Mouse (Mus musculus): ENCODE data around the gene Aif1.

Aif1 gene

DNA sequence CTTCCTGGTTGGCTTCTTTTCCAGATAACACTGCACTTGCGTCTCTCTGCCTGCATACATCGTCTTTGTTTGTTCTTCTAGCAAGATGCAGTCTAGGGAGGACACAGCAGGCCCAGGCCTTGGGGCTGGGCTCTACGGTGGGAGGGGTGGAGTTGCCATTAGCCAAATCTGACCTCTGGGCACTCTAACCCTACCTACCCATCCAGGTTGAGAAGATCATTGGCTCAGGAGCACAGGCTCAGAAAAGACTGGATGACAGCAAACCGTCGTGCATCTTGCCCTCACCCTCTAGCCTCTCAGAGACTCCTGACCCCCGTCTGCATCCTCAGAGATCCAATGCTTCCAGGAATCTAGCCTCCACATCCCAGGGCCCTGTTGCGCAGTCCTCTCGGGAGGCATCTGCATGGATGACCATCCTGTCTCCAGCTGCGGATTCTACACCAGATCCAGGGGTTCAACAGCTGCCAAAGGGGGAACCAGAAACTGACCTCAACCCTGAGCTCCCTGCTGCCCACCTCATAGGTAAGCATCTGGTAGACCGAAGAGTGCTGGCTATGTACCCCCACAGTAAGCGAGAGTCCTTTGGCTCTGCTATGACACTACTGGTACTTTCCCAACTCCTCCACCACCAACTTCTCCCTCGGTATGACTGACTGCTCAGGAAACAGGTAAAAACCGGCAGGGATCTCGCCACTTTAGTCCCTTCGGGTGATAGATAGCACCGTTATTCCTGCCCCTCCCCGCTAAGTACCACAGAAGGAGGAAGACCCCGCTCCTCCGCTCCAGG, 19.2 kb upstream of the Aif1 start:
- DNase-seq (ENCODE audit: low read depth, low spot score): no peak

DNA sequence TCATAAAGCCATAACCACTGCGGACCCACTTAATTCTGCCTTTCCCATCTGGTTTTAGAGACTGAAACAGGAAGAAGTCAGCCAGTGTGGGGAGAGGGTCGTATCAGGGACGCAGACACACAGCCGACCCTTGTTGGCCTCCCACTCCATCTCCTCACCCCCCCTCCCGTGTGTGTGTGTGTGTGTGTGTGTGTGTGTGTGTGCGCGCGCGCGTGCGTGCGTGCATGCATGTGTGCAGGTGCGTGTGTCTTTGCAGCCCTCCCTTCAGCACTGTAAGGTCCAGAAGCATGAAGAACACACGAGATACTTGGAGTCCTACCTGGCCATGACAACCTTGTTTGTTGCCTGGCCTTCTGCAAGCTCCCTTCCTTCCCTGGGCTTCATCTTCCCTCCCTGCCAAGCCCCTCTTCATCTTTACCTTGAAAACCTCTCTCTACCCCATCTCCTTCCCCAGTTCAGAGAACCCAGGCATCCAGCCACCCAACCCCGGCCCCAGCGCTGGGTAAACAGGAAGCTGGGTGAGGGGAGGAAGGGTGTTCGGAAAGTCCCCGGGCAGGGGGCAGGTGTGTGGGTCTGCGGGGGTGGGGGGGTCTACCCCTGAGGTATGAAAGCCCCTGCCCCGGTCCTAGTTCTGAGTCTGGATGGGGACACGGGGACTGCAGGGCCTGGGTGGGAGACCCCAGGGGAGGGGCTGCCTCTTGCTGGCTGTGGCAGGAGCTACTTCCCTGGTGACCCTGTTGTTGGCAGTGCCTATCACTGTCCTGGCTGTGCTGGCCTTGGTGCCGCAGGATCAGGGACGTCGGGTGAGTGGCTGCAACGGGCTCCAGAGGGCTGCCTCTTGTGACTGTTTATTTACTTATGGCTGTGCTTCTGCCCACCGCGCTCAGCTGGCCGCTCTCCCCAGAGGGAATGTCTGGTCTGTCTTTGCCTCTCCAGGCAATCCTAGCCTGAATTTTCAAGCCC, 18.3 kb upstream of the Aif1 start, which contains the start of gene Ltb:
TSS of gene Ltb (plus strand) at position 559 of the 963 bp plus-strand sequence.
- DNase-seq (ENCODE audit: low read depth, low spot score): no peak

DNA sequence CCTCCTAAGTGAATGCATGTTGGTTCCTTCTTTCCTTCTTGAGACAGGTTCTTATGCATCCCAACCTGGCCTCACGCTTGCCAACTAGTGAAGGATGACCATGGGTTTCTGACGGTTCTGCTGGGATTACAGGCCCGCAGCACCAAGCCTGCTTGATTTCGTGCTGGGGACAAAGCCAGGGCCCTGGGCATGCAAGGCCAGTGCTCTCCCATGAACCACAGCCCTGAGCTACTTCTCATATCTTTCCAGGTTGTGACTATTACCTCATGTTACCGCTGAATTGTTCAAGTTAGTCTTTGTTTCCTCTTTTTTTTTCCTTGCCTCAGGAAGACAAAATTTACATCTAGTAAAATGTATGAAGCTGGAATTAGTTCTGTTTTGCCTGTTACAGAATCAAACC, 17.1 kb upstream of the Aif1 start:
- no peak for DNase-seq (ENCODE audit: low read depth, low spot score)

DNA sequence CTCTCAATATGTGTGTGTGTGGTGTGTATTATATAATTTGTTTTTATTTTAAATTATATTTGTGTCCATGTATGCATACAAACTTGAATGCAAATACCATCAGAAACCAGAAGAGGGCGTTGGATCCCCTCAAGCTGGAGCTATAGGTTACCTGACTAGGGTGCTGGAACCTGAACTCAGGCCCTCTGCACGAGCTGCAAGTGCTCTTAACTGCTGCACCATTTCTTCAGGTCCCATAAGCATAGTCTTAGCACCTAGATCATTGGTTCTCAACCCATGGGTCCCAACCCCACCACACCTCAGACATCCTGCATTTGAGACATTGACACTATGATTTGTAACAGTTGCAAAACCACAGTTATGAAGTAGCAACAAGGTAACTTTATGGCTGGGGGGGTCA, 15.9 kb upstream of the Aif1 start:
- no peak for DNase-seq (ENCODE audit: low read depth, low spot score)

DNA sequence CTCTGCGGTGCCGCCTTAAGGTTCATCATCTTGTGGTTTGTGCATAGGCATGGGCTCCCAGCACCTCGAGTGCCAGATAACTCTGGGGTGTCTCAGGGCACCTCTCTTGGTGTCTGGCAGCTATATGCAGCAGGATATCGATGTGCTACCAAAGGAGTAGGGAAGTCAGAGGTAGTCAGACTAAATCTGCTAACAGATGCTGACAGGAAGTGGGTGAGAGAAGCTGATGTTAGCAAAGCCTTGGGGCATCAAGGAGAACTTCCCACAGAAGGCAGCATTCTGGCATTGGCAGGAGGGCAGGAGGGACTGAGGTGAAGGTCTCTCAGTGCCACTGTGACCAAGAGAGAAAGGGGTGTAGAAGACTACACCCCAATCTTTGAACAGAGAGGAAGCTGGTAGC, 14.2 kb upstream of the Aif1 start:
- DNase-seq (ENCODE audit: low read depth, low spot score): peak; percentile 33

DNA sequence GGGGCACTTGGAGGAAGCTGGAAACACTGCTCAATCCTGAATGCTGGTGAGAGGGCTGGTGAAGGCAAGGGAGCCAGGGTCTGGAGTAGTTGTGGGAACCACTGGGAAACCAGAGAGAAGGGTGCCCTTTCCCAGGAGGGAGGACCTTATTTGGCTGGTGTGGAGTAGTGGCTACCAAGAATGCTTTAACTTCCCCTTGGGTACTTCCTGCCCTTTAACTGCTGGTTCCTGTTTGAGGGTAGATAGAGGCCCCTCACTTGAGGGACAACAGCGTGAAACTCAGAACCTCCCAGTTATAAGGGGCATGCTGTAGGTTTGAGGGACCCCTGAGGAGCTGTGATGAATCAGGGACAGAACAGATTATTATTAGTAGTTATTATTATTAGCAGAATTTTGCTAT, 13.3 kb upstream of the Aif1 start:
- no peak for DNase-seq (ENCODE audit: low read depth, low spot score)

DNA sequence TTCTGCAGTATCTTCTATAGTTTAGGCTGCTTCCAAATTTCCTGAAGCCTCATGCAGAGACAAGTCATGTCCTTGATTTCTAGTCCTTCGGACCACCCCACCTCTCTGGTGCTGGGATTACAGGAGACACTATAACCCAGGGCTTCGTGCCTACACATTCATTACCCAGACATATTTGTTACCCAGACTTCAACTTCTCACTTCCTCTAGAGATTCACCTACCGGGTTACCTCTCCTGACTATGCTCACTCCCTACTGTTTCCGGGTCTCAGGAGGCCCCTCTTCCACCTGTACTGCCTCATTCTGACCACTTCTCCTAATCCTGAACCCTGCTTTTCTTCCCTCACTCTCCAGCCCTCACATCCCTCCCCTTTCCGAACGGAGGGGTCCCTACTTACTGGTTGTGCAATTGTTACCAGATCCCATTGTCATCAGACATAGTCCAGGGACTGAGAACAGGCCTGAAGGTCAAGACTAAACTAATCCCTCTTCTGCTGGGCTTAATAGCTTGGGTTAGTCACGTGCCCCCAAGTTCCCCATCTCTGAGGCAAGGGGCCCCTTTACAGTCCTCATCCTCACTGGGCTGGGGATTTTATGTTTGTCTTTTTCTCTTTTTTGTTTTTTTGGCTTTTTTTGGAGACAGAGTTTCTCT, 12.2 kb upstream of the Aif1 start, which contains the start of gene Lst1:
TSS of gene Lst1 (minus strand) at position 481 of the 652 bp plus-strand sequence.
- DNase-seq (ENCODE audit: low read depth, low spot score): no peak

DNA sequence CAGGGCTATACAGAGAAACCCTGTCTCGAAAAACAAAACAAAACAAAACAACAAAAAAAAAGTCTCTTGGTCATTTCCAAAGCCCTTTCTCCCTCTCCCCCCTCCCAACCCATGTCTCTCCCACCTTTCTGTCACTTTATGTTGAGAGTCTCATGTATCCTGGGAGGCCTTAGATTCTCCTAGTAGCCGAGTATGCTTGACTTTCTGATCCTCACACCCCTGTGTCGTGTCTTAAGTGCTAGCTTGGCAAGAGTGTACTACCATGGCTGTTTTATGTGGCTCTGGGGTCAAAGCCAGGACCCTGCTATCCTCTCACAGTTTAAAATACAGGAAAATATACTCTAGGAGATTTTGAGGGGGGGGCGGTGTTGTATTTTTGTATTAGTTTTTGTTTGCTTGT, 11.5 kb upstream of the Aif1 start:
- no peak for DNase-seq (ENCODE audit: low read depth, low spot score)

DNA sequence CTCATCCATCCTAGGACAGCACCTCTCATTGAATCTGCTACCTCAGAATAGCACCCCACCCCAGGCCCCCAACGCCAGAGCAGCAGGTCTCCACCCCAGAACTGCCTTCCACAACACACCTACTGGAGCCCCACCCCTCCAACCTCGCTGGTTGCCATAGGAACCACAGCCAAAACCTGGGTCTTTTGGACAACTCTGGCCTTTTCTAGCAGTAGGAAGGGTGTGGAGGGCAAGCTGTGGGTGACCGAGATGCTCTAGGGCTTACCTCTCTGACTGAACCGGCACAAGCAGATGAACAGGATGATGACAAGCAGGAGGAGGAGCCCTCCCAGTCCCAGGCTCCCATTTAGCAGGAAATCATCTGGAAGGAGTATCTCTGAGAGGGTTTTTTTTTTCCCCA, 10.8 kb upstream of the Aif1 start:
- DNase-seq (ENCODE audit: low read depth, low spot score): peak; percentile 72

DNA sequence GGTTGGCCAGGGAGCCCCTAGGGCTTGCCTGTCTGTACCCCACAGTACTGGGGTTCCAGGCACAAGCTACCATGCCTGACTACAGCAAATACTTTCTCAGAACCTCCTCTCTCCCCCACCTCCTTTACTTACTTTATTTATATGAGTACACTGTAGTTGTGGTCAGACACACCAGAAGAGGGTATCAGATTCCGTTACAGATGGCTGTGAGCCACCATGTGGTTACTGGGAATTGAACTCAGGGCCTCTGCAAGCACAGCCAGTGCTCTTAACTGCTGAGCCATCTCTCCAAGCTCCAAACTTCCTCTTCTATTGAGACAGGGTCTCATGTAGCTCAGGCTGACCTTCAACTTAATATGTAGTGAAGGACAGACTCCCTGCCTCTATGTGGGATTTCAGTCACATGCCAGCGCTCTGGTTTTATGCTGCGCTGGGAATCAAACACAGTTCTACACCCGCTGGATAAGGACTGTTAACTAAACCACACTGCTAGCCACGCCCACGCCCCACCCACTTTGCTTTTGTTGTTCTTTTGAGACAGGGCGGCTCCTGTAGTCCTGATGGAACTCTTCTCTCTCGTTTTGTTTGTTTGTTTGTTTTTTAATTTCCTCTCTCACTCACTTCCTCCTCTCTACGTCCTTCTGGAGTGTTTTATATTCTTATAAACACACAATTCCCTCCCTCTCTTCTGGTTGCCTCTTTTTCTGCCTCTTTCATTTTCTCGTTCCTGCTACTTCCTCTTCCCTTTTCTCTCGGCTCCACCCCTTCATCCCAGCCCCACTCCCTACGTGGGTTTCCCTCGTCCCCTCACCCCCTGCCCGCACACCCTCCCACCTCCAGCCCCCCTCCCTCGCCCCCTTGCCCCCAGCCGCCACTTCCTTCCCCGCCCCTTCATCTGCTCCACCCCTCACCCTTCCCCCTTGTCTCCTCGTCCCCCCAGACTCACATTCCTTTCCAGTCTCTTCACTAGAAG, 10.1 kb upstream of the Aif1 start:
- DNase-seq (ENCODE audit: low read depth, low spot score): peak; percentile 91

DNA sequence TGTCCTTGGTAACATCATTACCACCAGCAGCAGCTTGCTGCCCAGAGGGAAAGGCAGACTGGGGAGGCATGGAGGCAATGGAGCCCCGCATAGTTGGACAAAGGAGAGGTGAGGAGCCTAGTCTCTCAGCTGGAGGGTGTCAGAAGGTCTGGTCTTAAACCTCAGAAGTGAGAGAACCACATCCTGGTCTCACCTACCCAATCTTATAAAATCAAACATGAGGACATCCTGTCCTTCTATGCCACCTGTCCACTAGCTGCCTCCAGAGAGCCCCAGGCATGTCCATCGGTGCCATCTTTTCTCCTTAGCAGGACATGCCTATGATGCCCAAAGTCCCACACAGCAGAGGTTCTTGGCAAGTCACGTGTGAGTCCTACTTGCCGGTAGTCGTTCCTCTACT, 4.2 kb upstream of the Aif1 start:
- DNase-seq (ENCODE audit: low read depth, low spot score): no peak

DNA sequence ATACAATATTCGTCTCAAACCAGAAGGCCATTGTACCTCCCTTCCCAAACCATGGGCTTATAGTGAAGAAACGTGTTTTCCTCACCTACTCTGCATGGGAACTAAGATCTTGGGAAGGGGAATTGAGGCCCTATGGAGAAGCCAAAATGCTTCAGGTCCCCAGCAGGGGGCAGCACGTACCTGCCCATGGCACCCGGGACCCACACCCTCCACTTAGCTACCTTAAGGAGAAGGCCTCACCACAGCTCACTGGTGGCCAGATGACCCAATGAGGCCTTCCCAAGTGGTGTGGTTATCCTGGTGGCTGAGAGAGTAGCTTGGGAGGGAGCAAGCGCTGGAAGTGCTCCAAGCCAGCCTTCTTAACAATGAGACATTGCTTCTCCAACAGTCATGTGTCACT, 2.7 kb upstream of the Aif1 start:
- DNase-seq (ENCODE audit: low read depth, low spot score): peak; percentile 87

DNA sequence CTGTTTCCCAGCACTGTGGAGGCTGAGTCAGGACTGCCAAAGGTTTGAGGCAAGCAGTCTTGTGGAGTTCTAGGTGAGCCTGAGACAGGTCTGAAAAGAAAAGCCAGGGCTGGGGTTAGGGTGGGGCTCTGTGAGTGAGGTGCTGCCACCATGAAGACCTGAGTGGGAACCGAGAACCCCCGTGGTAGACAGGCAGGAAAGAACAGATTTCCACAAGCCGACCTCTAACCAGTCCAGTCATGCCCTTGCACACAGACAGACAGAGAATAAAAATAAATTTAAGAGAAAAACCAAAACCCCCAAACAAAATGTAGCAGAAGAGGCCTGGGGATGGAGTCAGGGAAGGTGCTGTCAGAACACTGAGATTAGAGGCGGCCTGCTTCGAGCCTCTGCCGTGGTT, 486 bp downstream of the Aif1 start:
- no peak for DNase-seq (ENCODE audit: low read depth, low spot score)

DNA sequence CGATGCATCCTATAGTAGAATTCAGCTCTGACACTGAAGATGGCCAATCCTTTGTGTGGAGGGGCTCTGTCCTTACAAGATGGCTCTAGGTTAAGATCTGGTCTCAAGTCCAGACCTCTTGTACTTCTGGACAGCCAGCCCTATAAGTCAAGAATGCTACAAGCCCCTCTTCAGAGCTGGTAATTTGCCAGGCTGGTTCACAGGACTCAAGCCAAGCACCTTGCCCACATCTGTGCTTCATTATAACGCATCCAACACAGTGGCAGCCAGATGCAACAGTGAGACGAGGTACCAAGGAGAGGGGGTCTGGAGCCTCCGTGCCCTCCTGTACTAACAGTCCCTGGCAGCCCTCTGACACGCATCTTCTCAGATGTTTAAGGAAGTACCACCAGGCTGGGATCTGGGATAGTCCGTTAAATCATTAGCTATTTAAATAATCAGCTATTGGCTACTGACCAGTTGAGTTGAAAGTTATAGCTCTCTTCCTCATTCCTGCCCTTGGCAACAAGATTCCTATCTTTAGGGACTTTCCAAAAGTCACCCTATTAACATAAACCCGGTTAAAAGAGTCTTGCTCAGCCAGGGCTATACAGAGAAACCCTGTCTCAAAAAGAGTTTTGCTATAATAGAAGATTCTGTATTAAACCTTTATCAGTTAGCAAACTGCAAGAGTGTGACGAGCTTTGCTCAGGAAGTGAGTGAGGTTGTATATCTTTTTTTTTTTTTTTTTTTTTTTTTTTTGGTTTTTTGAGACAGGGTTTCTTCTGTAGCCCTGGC, 1.5 kb downstream of the Aif1 start:
- DNase-seq (ENCODE audit: low read depth, low spot score): peak; percentile 59

DNA sequence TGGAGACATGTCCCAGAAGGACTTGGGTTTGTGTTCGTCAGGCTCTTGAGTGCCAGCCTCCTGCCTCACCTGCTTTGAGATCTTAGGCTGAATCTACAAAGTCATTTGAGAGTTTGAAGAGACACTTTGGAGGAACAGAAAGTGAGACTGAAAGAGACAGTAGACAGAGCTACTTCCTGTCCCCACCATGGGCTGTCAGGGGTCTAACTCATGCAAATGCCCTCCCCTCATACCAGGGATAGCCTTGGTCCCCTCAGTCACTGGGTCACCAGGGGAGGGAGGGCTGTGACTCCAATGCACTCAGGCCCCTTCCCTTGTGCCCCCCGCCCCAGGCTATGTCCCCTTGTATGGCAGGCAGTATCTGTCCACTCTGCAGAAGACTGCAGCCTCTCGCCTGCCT, 2.5 kb downstream of the Aif1 start:
- no peak for DNase-seq (ENCODE audit: low read depth, low spot score)

DNA sequence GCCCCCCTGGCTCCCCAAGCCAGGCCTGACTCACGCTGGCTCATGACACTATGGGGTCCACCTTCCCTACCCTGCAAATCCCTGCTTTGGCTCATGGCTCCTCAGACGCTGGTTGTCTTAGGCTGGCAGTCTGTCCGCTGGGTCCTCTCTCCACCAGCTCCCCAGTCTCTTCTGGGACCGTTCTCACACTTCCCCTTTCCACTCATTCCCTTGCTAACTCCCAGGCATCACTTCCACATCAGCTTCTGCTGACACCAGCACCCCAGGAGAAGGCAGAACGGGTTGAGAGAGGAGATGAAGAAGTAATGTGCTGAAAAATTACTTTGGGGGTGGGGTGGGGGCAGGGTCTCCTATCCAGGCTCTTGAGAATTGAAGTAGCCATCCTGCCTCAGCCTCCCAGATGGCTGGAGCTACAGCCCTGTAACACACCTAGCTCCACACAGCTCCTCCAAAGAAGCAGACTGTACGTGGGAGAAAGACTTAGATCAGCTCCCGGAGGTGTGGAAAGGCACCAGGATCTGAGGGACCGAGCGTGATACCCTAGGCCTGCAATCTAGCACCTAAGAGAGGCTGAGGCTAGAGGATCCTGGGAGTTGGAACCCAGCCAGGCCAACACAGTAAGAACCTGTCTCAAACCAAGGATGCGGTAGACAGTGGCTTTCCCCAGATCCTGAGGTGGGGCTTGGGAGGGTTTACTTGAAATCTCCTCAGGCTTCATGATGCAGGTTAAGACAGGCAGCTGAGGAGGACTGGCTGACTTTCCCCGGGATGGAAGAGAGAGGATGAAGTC, 3.2 kb downstream of the Aif1 start:
- DNase-seq (ENCODE audit: low read depth, low spot score): no peak

DNA sequence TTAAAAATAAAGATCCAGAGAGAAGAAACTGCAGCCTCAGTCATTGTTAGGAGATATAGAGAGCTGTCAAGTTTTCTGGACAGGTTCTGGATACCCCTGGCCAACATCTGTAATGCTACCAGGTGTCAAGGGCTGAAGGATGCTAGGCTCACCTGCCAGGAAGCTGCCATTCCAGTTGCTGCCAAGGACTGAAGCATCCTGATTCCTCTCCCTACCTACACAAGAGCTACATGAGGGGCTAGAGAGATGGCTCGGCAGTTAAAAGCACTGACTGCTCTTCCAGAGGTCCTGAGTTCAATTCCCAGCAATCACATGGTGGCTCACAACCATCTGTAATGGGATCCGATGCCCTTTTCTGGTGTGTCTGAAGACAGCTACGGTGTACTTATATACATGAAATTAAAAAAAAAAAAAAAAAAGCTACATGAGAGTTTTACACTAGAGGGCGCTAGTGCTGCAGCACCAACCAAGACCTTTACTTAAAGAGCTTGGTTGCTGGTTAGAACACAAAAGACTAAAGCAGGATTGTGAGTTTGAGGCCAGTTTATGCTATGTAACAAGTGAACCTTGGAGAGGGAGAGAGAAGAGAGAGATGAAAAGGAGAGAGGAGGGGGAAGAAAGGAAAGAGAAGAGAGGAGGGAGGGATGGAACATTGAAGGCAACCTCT, 7.2 kb downstream of the Aif1 start:
- DNase-seq (ENCODE audit: low read depth, low spot score): peak; percentile 83

DNA sequence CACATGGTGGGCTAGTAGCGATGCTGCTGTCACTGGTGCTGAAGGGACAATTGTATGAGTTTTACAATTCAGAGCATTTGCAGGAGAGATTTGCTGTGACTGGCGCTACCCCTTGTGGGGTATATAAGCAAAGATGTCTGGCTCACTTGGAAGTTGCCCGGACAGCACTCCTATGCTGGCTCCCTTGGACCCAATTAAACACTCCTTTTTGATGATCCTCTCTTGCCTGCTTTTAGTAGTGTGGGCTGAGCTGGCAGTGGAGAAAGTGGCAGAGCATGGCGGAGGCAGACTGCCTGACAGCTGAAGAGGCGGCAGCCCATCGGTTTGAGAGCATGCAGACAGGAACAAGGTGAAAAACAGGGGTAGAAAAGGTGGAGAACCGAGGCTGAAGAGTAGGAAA, 8.1 kb downstream of the Aif1 start:
- DNase-seq (ENCODE audit: low read depth, low spot score): no peak

Measured in 3T3-L1 (cell line).